Mouse (Mus musculus): Measurements from ENCODE around the gene Mgme1. TPM values are rescaled to one million over a fixed set of nuclear protein-coding genes. Genes with fewer than 3 reads are reported as not detected.

Mgme1 gene
- 24.2 and 25.3 TPM in 2 replicates for polyA plus RNA-seq (2015; fragmentation: Nextera tagmentation; extraction: Ambion mirVana)

DNA sequence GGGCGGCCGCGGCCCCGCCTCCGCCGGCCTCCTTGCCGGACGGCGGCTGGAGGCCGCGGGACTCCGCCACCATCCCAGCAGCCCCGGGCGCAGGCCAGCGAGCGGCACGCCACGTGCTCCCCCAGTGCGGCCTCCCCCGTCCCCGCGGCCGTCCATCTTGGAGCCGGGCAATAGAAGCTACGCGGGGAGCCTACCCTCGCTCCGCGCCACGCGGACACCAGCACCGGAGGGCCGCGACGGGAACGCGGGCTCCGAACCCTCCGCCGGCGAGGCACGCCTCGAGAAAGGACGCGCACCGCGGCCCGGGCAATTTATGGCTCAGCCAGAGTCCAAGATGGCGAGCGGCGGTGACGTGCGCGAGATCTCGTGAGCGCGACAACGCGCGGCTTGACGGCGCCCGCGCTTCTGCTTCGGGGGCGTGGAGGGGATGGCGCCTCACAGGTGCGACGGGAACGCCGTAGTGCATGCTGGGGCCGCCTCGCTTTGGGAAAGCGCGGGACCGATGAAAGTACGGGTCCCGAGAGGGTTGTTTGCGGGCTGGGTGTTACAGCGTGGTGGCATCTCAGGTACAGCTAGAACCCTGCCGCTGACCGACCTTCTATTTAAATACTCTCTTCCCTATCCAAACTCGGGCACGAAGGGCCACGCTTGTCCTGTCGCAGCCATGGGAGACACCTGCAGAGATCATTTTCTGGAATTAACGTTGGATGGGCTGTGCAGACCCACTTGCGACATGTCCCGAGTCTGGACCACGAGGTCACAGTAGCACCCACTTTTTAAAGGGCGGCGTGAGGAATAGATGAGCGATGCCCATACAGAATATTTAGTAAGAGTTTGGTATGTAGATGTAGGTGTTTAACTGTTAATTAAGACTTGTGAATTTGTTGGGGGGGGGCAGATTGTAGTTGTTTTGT, at the start of gene Mgme1, which contains the start of gene Snx5:
Gene Mgme1 (plus strand): TSS at position 157 of the 914 bp plus-strand sequence.
Gene Snx5 (minus strand): TSS at position 400 of the 914 bp plus-strand sequence.
- Histone ChIP-seq H3K9me3 (replicated peaks) (no peaks in the 10 kb centered on the region), H3K4me1 (peaks cover 42% of the 10 kb centered on the region), H3K27ac (peak within 1 kb of the TSS; percentile 96), H3K9ac (peak within 1 kb of the TSS; percentile 95), H3K36me3 (peaks cover 10% of the 10 kb centered on the region), H3K4me2 (peak within 1 kb of the TSS; percentile 68), H3K4me3 (replicated peaks) (peak within 1 kb of the TSS; percentile 81), H3K27me3 (no peaks in the 10 kb centered on the region)
- ATAC-seq (replicated peaks; ENCODE audit: low FRiP score), result peak; percentile 97
- WGBS, result under 1% methylated on average over 93 of the region's 93 CpGs

DNA sequence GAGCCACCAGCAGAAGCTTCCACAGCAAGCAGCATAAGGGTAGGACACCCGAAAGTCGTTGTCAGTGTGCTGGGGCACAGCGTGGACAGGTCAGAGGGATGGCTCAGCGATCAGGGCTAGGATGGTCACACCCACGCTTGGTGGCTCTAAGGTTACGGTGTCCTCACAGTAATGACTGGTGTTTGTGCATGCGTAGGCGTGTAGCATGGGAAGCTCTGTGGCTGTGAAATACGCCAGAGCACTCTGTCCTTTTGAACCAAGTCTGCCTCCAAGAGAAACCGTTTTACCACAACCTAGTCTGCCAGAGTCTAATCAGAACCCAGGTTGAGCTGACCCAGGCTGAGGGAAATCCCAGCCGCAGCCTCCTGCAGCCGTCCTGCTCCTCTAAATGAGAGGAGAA, 46.1 kb upstream of the Mgme1 start:
- Histone ChIP-seq H3K4me2 (peak overlapping the region; percentile 56), H3K27ac (peak overlapping the region; percentile 71), H3K36me3 (no peaks in the 10 kb centered on the region), H3K27me3 (no peaks in the 10 kb centered on the region), H3K4me1 (peaks cover 13% of the 10 kb centered on the region), H3K9me3 (replicated peaks) (no peaks in the 10 kb centered on the region), H3K4me3 (replicated peaks) (peak overlapping the region; percentile 27), H3K9ac (0 out of 2 replicates have a peak overlapping the region, but pooled peaks have one; percentile 22)
- 17% methylated on average over 12 of the region's 12 CpGs for WGBS
- peak; percentile 83 for ATAC-seq (replicated peaks; ENCODE audit: low FRiP score)

DNA sequence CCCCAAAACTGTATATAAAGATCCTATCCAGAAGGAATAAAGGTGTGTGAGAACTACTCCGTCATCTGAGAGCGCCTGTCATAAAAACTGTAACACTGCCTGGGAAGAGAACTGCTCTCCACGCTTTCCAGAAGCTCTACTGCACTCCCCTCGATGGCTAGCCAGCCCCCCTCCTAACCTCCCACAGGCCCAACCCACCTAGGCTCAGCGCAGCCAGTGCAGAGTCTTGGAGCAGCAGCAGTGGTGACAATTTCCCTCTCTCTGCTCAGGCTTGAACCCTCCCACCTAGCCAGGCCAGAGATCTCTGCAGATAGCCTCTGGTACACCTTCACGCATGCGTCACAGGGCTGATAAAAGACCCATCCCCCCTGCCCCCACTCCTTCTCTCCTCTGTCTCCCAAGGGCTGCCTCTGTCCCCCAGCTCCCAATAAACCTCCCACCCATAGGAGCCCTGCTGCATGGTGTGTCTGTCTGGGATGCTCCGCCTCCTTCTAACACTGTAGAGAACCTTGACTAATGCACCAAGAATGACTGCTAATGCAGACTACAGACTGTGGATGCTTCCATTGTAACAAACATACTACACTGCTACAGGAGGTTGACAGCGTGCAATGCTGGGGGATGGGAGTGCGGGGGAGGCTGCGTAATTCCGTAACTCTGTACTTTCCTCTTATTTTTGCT, 43.4 kb upstream of the Mgme1 start:
- Histone ChIP-seq H3K9ac (no peak overlapping the region), H3K4me1 (peaks cover 25% of the 10 kb centered on the region), H3K4me3 (replicated peaks) (no peak overlapping the region), H3K27me3 (no peaks in the 10 kb centered on the region), H3K9me3 (replicated peaks) (no peaks in the 10 kb centered on the region), H3K36me3 (no peaks in the 10 kb centered on the region), H3K4me2 (no peak overlapping the region), H3K27ac (no peak overlapping the region)
- no peak for ATAC-seq (replicated peaks; ENCODE audit: low FRiP score)
- WGBS, result 82% methylated on average over 12 of the region's 12 CpGs

DNA sequence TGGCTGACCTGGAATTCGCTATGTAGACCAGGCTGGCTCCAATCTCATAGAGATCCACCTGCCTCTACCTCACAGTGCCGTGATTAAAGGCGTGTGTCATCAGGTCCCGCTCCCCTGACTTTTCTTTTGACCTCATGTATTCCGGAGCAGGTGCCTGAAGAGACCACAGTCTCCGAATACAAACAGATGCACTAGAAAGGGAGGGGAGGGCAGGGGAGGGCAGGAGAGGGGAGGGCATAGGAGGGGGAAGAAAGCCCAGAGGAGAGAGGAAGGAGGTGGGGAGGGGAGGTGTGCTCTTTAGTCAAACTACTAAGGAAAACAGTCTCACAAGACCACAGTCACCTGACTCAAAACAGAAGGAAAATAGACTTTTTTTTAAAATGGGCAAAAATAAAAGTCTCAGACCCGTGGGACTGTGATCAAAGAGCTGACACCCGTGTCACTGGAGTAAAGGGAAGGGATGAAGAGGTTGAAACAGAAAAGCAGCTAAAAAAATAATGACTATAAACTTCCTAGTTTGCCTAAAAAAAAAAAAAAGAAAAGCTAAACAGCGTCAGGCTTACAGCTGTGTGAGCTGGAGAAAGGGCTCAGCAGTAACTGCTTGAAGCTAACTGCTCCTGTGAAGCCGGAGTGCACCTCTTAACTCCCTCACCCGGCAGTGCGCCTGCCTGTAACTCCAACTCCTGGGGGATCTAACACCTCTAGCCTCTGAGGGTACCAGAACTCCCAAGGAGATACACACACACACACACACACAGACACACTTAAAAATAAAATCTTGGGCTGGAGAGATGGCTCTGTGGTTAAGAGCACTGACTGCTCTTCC, 41.7 kb upstream of the Mgme1 start:
- Histone ChIP-seq H3K27me3 (no peaks in the 10 kb centered on the region), H3K27ac (no peak overlapping the region), H3K9me3 (replicated peaks) (no peaks in the 10 kb centered on the region), H3K9ac (no peak overlapping the region), H3K4me3 (replicated peaks) (no peak overlapping the region), H3K4me2 (no peak overlapping the region), H3K4me1 (peaks cover 25% of the 10 kb centered on the region), H3K36me3 (no peaks in the 10 kb centered on the region)
- ATAC-seq (replicated peaks; ENCODE audit: low FRiP score), result no peak
- WGBS, result 63% methylated on average over 12 of the region's 12 CpGs

DNA sequence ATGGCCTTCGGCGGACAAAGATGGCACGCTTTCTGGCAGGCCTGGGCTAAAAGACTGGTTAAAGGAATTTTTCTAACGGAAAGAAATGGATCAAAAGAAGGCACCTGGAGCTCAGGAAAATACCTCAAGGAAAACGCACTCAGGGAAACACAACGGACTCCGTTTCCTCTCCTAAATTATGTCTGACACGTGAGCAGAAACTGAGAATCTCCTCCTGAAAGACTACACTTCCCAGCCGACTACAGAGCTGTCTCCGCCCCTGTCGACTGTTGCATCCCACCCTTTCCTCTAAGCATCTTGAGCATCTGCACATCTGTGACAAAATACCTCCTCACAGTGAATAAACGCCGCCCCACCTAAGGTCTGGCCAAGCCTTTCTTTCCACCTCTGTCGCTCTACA, 40.8 kb upstream of the Mgme1 start:
- peaks cover 16% of the 10 kb centered on the region for H3K4me1 ChIP-seq
- WGBS, result 64% methylated on average over 14 of the region's 14 CpGs
- no peaks in the 10 kb centered on the region for H3K27me3 ChIP-seq
- no peaks in the 10 kb centered on the region for H3K36me3 ChIP-seq
- H3K9me3 ChIP-seq (replicated peaks), result no peaks in the 10 kb centered on the region
- no peak overlapping the region for H3K9ac ChIP-seq
- H3K27ac ChIP-seq, result no peak overlapping the region
- H3K4me3 ChIP-seq (replicated peaks), result no peak overlapping the region
- no peak for ATAC-seq (replicated peaks; ENCODE audit: low FRiP score)
- H3K4me2 ChIP-seq, result no peak overlapping the region

DNA sequence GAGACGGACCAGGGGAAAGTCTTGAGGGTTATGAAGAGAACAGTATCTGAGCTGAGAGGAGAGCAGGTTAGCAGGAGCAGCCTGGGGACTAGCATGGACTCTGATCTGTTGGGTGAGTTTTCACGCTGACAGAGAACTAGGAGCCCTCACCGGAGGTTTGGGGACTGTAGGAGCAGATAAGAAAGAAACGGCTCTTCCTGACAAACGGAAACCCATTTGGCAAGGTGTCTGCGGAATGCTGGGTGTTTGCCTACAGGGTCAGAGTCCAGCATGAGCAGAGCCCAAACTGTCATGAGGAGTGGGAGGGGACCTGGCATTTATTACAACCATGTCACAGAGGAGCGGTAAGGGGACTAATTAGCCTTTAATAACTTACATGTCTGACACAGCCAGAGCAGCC, 40.0 kb upstream of the Mgme1 start:
- no peak overlapping the region for H3K27ac ChIP-seq
- H3K4me3 ChIP-seq (replicated peaks), result no peak overlapping the region
- no peak for ATAC-seq (replicated peaks; ENCODE audit: low FRiP score)
- no peaks in the 10 kb centered on the region for H3K36me3 ChIP-seq
- H3K9ac ChIP-seq, result no peak overlapping the region
- no peaks in the 10 kb centered on the region for H3K27me3 ChIP-seq
- peaks cover 12% of the 10 kb centered on the region for H3K4me1 ChIP-seq
- 27% methylated on average over 7 of the region's 7 CpGs for WGBS
- no peak overlapping the region for H3K4me2 ChIP-seq
- no peaks in the 10 kb centered on the region for H3K9me3 ChIP-seq (replicated peaks)

DNA sequence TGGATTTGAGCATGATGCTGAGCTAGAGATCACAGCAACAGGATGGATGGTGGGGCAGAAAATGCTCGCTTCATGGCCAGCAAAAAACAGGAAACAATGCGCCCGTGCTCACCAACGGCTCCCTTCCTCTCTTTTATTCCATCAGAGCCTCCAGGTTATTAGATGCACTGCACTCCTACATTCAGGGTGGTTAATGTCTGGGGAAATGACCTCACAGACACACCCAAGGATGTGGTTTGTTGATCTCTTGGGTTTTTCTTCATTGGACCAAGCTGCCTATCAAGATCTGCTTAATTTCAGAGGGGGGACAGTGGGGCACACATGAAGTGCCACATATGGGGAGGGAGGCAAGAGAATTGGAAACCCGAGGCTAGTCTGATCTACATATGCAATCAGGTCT, 39.3 kb upstream of the Mgme1 start:
- no peaks in the 10 kb centered on the region for H3K27me3 ChIP-seq
- H3K36me3 ChIP-seq, result no peaks in the 10 kb centered on the region
- no peaks in the 10 kb centered on the region for H3K9me3 ChIP-seq (replicated peaks)
- no peak overlapping the region for H3K9ac ChIP-seq
- 57% methylated on average over 5 of the region's 5 CpGs for WGBS
- H3K4me1 ChIP-seq, result peaks cover 17% of the 10 kb centered on the region
- H3K4me2 ChIP-seq, result no peak overlapping the region
- ATAC-seq (replicated peaks; ENCODE audit: low FRiP score), result no peak
- H3K4me3 ChIP-seq (replicated peaks), result no peak overlapping the region
- H3K27ac ChIP-seq, result no peak overlapping the region

DNA sequence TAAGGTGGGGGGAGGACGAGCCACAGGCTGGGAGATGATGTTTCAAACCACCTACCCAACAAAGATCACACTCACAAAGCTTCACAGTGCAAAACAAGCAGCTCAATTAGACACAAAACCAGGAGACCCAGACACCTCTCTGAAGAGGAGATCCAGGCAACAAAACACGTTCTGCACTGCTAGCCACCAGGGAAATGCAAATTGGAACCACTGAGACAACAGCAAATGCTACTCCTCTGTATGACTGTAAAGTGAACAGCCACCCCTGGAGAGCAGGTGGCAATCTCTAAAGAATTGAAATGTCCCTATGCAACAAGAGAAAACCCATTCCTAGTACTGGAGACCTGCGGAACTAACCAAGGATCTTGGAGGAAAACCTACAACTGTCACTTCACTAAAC, 36.9 kb upstream of the Mgme1 start:
- Histone ChIP-seq H3K36me3 (no peaks in the 10 kb centered on the region), H3K9me3 (replicated peaks) (no peaks in the 10 kb centered on the region), H3K9ac (no peak overlapping the region), H3K27me3 (no peaks in the 10 kb centered on the region), H3K4me2 (no peak overlapping the region), H3K4me3 (replicated peaks) (no peak overlapping the region), H3K27ac (no peak overlapping the region), H3K4me1 (peaks cover 20% of the 10 kb centered on the region)
- WGBS, result 65% methylated on average over 3 of the region's 3 CpGs
- no peak for ATAC-seq (replicated peaks; ENCODE audit: low FRiP score)

DNA sequence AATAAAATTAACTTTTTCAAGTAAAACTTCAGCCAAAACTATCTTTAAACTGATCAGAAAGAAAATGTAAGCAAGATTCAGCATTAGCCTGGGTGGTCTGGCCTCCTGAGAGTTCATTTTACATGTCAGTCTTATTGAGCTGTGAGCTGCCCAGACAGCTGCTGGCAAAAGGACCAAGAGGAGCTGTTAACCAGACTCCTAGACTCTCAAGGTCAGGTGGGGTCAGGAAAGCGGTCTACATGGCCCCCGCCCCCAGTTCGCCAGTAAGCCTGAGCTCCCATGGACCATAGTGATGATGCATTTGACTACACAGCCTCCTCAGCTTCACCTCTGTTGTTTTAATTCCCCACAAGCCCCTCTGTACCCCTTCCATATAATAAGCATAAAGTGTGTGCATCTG, 34.7 kb upstream of the Mgme1 start:
- Histone ChIP-seq H3K9me3 (replicated peaks) (no peaks in the 10 kb centered on the region), H3K9ac (no peak overlapping the region), H3K4me2 (no peak overlapping the region), H3K27me3 (no peaks in the 10 kb centered on the region), H3K27ac (no peak overlapping the region), H3K36me3 (no peaks in the 10 kb centered on the region), H3K4me1 (peaks cover 15% of the 10 kb centered on the region), H3K4me3 (replicated peaks) (no peak overlapping the region)
- ATAC-seq (replicated peaks; ENCODE audit: low FRiP score), result no peak
- WGBS, result 40% methylated on average over 3 of the region's 3 CpGs

DNA sequence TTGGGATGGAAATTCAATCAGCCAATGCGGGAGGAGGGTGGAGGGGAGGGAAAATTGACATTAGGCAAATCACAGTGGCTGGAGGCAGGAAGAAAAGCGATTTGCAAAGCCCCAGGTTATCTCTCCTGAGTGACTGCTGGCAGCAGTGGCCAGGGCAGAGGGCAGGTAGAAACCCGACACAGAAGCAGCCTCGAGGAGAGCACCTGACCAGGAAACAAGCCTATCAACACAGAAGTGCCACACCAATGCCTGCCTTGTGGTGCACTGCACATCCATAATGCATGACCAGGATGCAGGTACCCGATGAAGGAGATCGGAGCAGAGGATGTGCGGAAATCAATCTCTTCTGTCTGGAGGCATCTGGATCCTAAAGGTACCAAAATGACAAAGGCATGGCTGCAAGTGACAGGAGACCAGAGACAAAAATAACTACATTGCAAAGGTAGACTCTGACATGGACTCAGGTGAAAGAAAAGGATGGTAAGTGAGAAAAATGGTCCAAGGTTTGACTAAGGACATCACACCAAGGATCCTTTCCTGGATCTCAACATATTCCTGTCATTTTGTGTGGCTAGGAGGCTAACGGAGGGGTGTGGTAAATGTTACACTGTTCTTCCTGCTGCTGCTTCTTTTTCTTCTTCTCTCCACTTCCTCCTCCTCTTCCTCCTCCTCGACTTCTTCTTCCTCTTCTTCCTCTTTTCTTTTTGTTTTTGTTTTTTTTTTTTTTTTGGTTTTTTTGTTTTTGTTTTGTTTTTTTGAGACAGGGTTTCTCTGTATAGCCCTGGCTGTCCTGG, 33.5 kb upstream of the Mgme1 start:
- Histone ChIP-seq H3K27me3 (no peaks in the 10 kb centered on the region), H3K27ac (no peak overlapping the region), H3K9ac (no peak overlapping the region), H3K9me3 (replicated peaks) (no peaks in the 10 kb centered on the region), H3K4me2 (no peak overlapping the region), H3K4me1 (0 out of 2 replicates have a peak, but pooled peaks cover 8% of the 10 kb centered on the region), H3K4me3 (replicated peaks) (no peak overlapping the region), H3K36me3 (no peaks in the 10 kb centered on the region)
- ATAC-seq (replicated peaks; ENCODE audit: low FRiP score), result no peak
- 51% methylated on average over 9 of the region's 9 CpGs for WGBS

DNA sequence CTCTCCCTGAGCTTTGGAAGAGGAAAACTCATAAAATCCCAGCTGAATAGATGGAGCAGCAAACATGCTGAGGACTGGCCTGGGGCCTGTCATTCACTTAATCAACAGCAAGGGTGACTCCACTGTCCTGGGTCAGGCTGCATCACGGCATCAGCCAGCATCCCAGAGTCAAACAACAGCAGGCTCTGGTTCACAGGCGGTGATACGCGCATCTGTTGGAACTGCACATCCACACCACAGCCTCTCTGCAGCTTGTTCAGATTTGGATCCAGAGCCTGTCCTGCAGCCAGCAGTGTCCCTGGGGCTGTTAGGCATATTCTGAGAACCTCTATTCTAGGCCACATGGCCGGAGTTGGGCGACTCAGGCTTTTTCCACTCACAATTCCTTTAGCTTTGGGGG, 32.1 kb upstream of the Mgme1 start:
- H3K4me2 ChIP-seq, result no peak overlapping the region
- no peak for ATAC-seq (replicated peaks; ENCODE audit: low FRiP score)
- no peak overlapping the region for H3K4me3 ChIP-seq (replicated peaks)
- H3K27me3 ChIP-seq, result no peaks in the 10 kb centered on the region
- 69% methylated on average over 6 of the region's 6 CpGs for WGBS
- no peaks in the 10 kb centered on the region for H3K36me3 ChIP-seq
- H3K9me3 ChIP-seq (replicated peaks), result no peaks in the 10 kb centered on the region
- 0 out of 2 replicates have a peak, but pooled peaks cover 8% of the 10 kb centered on the region for H3K4me1 ChIP-seq
- no peak overlapping the region for H3K9ac ChIP-seq
- no peak overlapping the region for H3K27ac ChIP-seq

Data from kidney, embryonic 15.5 days (tissue).